Mouse (Mus musculus) large intestine, adult 2 months (tissue): Measurements from ENCODE around the gene Ly86. TPM values are rescaled to one million over a fixed set of nuclear protein-coding genes. Genes with fewer than 3 reads are reported as not detected.

Experiments used
- DNase-seq: peaks from one replicate; pipeline ENCODE4 v3.0.0-alpha.2; 2012; ENCODE audit warnings: low read depth, low spot score
- WGBS: fragments of 180-500 bp; shearing (Covaris S2); methylation state at CpG from one replicate; pipeline ENCODE4 v1.1.7; 2018; 5-methylcytosine and 5-hydroxymethylcytosine counted together
- polyA plus RNA-seq: library from polyadenylated mRNA; depleted of rRNA; stranded (reverse); fragments of >200 nt; gene quantifications from 2 replicates; pipeline ENCODE4 v1.2.3, GENCODE M21; 2012

Ly86 gene
- polyA plus RNA-seq, 1 experiment, result 9.6 TPM

- DNase-seq, result no peak
- 73% methylated on average over 8 of the region's 8 CpGs for WGBS
Measured at GRCm38 (mm10) chr13:37347871-37348595, 3.0 kb downstream of the Ly86 start.

GRCm38 (mm10) chr13:37349051-37349450, 4.0 kb downstream of the Ly86 start:
- WGBS, result 94% methylated on average over 5 of the region's 5 CpGs

GRCm38 (mm10) chr13:37353016-37353415, 8.0 kb downstream of the Ly86 start:
- no peak for DNase-seq
- 77% methylated on average over 2 of the region's 2 CpGs for whole genome bisulfite sequencing

More at GRCm38 (mm10) chr13:37349051-37349450, 4.0 kb downstream of the Ly86 start:
- no peak for DNase-seq

- no peak for DNase-seq
- WGBS, result 37% methylated on average over 4 of the region's 4 CpGs
Measured at GRCm38 (mm10) chr13:37353868-37354267, 8.9 kb downstream of the Ly86 start.

GRCm38 (mm10) chr13:37354432-37354831, 9.4 kb downstream of the Ly86 start:
- no peak for DNase-seq
- WGBS, result 66% methylated on average over 4 of the region's 4 CpGs

DNA sequence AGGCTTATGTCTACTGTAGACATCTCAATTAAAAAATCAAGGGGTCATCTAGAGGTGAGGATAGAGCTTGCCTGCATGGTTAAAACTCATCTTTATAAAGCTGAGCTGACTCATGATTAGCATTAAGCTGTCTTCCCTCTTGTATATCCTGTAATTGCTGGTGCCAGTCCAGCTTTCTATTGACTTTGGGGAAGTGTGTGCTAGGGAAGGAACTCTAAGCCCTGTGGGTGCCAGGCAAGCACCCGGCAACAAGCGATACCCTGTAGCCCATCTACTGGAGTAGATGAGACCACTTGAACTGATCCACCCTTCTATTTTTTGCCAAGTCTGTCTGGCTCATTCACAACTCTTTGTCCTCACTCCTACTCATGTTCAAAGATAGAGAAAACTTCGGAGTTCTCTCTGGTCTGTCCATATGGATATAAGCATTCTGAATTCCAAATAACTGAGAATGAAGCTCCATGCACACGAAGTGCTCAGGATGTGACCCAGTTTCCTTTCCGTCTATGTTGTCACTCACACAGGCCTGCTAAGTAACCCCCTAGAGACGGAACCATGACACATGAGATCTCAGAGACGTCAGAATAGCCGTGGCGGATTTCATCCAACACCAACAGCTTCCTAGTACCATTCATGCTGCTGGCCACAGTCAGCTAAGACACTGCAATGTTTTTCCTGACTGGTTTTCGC, 10.8 kb downstream of the Ly86 start:
- WGBS, result 89% methylated on average over 10 of the region's 10 CpGs
- no peak for DNase-seq

DNA sequence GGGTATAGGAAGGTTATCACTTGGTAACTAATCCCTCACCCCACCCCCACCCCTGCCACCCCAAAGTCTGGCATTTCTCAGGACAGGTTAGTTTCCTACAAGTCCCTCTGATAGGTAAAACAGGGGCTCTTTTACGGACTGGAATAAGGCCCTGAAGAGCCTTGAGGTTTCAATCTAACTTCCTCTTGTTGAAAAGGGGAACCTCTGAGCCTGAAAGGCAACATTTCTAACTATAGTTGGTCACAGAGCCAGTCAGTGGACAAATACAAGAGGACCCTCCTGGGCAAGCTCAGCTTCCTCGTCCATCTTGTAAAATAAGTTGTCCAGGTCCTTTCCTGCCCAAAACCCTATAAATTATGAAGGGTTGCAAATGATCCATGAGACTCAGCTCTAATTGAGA, 11.5 kb downstream of the Ly86 start:
- WGBS, result 88% methylated on average over 2 of the region's 2 CpGs
- DNase-seq, result no peak

- no peak for DNase-seq
- WGBS, result 63% methylated on average over 2 of the region's 2 CpGs
Measured at GRCm38 (mm10) chr13:37358112-37358511, 13.1 kb downstream of the Ly86 start.

GRCm38 (mm10) chr13:37361249-37361648, 16.2 kb downstream of the Ly86 start:
- WGBS, result 13% methylated on average over 1 of the region's 1 CpGs
- DNase-seq, result no peak

GRCm38 (mm10) chr13:37364351-37364750, 19.3 kb downstream of the Ly86 start:
- WGBS, result 29% methylated on average over 5 of the region's 5 CpGs
- no peak for DNase-seq

- 68% methylated on average over 5 of the region's 5 CpGs for WGBS
- no peak for DNase-seq
Measured at GRCm38 (mm10) chr13:37376411-37376810, 31.4 kb downstream of the Ly86 start.

- 40% methylated on average over 9 of the region's 9 CpGs for WGBS
Measured at GRCm38 (mm10) chr13:37388222-37389202, 43.5 kb downstream of the Ly86 start.

DNA sequence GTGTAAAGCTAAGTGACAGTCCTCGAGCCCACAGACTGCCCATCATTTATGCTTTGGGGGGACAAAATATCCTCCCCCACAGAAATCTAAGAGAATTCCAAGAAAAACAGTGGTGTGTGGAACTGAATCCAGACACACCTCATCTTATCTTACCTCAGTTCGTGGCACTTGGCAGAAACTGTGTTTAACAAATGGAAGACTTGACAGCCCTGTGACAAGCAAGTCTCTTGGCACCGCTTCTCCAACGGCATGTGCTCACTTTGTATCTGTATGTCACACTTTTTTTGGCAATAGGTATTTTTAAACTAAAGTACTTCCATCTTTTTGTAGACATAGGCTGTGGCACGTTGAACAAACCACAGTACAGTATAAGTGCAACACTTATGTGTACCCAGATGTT, 44.3 kb downstream of the Ly86 start:
- WGBS, result 48% methylated on average over 5 of the region's 5 CpGs
- DNase-seq, result no peak

More at GRCm38 (mm10) chr13:37388222-37389202, 43.5 kb downstream of the Ly86 start:
- no peak for DNase-seq

GRCm38 (mm10) chr13:37398791-37399190, 53.8 kb downstream of the Ly86 start:
- no peak for DNase-seq
- 80% methylated on average over 4 of the region's 4 CpGs for WGBS

DNA sequence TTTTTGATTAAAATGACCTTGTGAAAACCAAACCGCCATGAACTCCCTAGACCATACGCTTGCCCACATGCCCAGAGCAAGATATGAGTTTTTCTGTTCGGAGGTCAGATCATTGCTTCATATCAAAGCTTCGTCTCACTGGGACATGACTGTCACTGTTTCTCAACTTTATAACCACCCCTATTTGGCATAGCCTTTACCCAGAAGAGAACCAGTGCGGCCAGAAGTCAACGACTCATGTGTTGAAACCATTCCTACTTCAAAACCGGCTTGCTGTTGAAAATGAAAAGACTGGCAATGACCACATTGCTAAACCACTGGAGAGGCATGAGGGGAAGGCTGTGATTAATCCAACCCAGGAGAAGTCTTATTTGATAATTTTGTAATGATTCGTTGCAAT, 54.3 kb downstream of the Ly86 start:
- no peak for DNase-seq
- 87% methylated on average over 8 of the region's 8 CpGs for WGBS

- WGBS, result 44% methylated on average over 3 of the region's 3 CpGs
- DNase-seq, result no peak
Measured at GRCm38 (mm10) chr13:37402421-37402820, 57.4 kb downstream of the Ly86 start.

DNA sequence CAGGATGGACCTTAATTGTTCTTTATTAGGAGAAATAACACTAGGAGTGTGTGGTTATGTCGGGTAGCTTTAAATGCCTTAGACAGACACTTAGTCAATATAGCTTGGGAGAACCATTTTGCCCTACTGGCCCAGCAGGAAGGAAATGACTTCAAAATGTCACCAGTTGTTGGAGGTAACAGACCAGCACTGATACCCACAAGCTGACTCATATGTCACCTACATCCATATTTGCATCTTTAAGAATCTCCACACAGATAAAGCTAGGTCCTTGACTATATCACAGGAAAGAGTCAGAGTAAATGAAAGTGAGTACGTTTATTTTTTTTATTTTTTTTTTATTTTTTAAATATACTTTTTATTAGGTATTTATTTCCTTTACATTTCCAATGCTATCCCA, 58.7 kb downstream of the Ly86 start:
- WGBS, result 75% methylated on average over 2 of the region's 2 CpGs
- DNase-seq, result no peak

DNA sequence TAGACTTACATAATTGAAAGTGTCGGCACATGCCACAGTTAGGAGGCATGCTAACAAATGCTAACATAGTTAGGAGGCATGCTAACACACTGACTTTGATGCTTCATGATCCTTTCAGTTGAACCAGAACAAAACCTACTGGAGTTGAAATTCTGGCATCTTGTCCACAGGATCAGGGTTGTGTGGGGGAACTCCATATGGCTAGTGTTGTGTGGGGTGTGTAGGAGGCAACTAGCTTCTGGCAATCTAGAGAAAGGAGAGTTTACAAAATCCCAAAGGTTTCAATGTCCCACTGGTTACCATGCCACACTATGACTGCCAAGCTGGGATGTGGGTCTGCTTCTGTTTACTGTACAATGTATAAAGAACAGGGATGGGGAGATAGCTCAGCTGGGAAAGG, 70.7 kb downstream of the Ly86 start:
- WGBS, result 98% methylated on average over 1 of the region's 1 CpGs
- no peak for DNase-seq

DNA sequence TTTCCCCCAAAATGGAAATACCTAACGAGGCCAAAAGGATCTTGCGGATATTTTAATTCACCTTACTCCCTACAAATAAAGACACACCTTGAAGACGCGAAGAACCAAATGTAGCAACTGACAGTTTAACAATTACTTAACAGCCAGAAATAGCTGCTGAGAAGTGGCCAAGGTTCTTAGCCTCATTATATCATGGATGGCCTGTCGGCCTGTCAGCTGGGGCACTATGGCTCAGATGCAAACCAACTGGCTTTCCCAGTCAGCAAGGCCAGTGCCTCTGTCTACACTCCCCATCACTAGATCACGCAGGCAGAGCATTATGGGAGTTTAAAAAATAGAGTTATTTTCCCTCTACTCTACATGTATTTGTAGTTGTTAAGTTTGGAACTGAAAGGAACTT, 78.4 kb downstream of the Ly86 start:
- WGBS, result 92% methylated on average over 6 of the region's 6 CpGs
- DNase-seq, result no peak

DNA sequence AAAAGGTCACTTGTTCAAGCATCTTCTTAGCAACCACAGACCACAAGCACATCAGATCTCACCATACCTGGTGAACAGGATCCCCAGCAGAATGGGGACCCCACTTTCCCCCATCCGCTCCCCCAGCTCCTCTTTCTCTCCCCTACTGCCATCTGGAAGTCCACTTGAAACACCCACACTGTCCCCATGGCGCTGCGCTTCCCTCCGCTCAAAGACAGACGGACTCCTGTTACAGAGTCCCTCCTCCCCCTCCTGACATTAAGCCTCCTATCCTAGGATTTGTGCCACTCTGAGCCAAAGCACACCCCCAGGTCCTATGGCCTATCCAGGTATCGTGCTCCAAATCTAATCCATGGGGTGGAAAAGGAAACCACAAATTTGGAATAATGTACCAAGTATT, 79.9 kb downstream of the Ly86 start:
- no peak for DNase-seq
- 97% methylated on average over 6 of the region's 6 CpGs for WGBS
